Mouse (Mus musculus) midbrain, embryonic 12.5 days (tissue): Measurements from ENCODE around the gene Vps52. TPM values are rescaled to one million over a fixed set of nuclear protein-coding genes. Genes with fewer than 3 reads are reported as not detected.

Source experiments
- ATAC-seq: fragments of 200-750 bp; cut with Nextera tagmentation; 2 replicates; pipeline ENCODE4 v1.8.0; 2017; ENCODE audit warnings: low read depth, moderate TSS enrichment, moderate library complexity; ENCODE audit not compliant: low FRiP score
- H3K27ac ChIP-seq: fragments of 300-500 bp; sonication (generic); replicated peaks from 2 replicates; pipeline ENCODE4 v1.5.1; 2016; ENCODE audit warnings: mild to moderate bottlenecking
- H3K27me3 ChIP-seq: fragments of 300-500 bp; sonication (generic); 2 replicates; pipeline ENCODE4 v1.6.1; 2016; ENCODE audit warnings: mild to moderate bottlenecking
- H3K36me3 ChIP-seq: fragments of 300-500 bp; sonication (generic); 2 replicates; pipeline ENCODE4 v1.6.1; 2016
- H3K4me1 ChIP-seq: fragments of 300-500 bp; sonication (generic); 2 replicates; pipeline ENCODE4 v1.6.1; 2016
- H3K4me2 ChIP-seq: fragments of 300-500 bp; sonication (generic); replicated peaks from 2 replicates; pipeline ENCODE4 v1.6.1; 2016; ENCODE audit warnings: mild to moderate bottlenecking, moderate library complexity
- H3K4me3 ChIP-seq: fragments of 300-500 bp; sonication (generic); 2 replicates; pipeline ENCODE4 v1.5.1; 2016; ENCODE audit warnings: mild to moderate bottlenecking
- H3K9ac ChIP-seq: fragments of 300-500 bp; sonication (generic); replicated peaks from 2 replicates; pipeline ENCODE4 v1.6.1; 2016; ENCODE audit warnings: mild to moderate bottlenecking, moderate library complexity
- H3K9me3 ChIP-seq: fragments of 300-500 bp; sonication (generic); 2 replicates; pipeline ENCODE4 v1.6.1; 2016; ENCODE audit warnings: mild to moderate bottlenecking
- WGBS: fragments of 180-500 bp; shearing (Covaris S2); methylation state at CpG from one replicate; pipeline ENCODE4 v1.1.7; 2016; 5-methylcytosine and 5-hydroxymethylcytosine counted together
- polyA plus RNA-seq: library from polyadenylated mRNA; unstranded; fragments of >200 nt; fragmentation: Nextera tagmentation; extraction: Ambion mirVana; gene quantifications from 2 replicates; pipeline ENCODE4 v1.2.1, GENCODE M21; 2016

Vps52 gene
- polyA plus RNA-seq, 1 experiment from 2014 or later = 70.9 TPM

DNA sequence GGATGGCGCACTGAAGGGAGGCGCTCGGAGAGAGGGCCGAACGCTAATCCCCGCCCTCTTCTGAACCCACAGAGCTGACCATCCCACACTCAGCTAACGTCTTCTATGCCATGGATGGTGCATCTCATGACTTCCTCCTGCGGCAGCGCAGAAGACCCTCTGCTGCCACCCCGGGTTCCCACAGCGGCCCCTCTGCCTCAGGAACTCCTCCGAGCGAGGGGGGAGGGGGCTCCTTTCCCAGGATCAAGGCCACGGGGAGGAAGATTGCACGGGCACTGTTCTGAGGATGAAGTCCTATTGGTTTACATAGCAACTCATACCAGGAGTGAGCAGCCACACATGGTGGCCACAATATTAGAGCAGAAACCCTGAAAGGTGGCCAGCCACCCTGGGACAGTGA lies 18.6 kb upstream of the Vps52 start:
- no peak overlapping the region for H3K27ac ChIP-seq

DNA sequence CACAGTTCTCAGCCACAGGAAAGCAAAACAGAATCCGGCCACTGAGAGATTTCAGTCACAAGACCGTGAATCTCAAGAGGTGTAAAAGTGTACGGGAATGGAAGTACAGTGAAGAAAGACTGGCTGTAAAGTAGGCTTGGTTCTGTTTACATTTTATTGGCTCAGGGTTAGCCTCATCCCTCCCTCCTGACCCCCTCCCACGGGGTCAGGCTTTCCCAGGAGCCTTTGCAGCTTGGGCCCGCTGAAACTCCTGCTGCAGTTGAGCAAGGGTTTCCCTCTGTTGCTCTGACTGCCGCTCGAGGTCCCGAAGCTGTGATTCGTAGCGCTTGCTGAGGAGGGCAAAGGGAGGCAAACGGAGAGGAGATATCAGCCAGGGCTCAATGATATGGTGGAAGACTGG lies 16.8 kb upstream of the Vps52 start:
- H3K9me3 ChIP-seq = no peaks in the 10 kb centered on the region
- ATAC-seq = no peak
- H3K9ac ChIP-seq = no peak overlapping the region
- peaks cover 54% of the 10 kb centered on the region for H3K36me3 ChIP-seq
- H3K27me3 ChIP-seq = no peaks in the 10 kb centered on the region
- H3K4me2 ChIP-seq = peak overlapping the region; percentile 99; the same call in 1 of the 2 replicates
- WGBS = 82% methylated on average over 11 of the region's 11 CpGs
- no peak overlapping the region for H3K27ac ChIP-seq
- peaks cover 24% of the 10 kb centered on the region for H3K4me1 ChIP-seq
- H3K4me3 ChIP-seq = no peak overlapping the region

More for the DNA sequence above, 18.6 kb upstream of the Vps52 start:
- WGBS = 91% methylated on average over 15 of the region's 15 CpGs
- Histone ChIP-seq H3K36me3 (peaks cover 60% of the 10 kb centered on the region), H3K9ac (no peak overlapping the region), H3K27me3 (no peaks in the 10 kb centered on the region), H3K9me3 (no peaks in the 10 kb centered on the region), H3K4me3 (no peak overlapping the region), H3K4me2 (no peak overlapping the region), H3K4me1 (peaks cover 23% of the 10 kb centered on the region)
- no peak for ATAC-seq

DNA sequence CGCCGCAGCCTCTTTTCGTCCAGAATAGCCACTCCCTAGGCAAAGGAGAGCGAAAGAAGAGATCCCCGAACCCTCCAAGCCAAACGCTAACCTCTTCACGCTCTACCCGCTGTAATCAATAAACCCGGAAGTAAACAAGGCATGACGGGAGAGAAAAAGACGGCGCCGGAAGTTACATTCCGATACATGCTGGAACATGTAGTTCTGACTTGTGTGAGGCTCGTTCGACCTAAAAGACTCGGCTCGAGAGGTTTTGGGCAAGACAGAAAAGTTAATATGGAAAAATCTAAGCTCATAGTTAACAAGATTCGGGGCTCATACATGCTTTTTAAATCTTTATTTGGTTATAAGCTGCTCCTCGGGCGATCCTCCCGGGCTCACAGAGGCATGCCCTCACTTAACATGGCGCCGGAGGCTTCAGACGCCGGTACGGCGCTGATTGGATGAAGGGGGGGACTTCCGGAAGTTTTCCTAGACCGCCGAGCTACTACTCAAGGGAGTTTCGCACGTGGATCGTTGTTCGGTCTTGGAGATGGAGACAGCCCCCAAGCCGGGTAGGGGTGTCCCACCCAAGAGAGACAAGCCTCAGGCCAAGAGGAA lies 15.3 kb upstream of the Vps52 start, which contains the start of the genes Pfdn6 and Wdr46:
Pfdn6 (minus strand) TSS at position 138 of the 600 bp plus-strand sequence.
Wdr46 (plus strand) TSS at position 455 of the 600 bp plus-strand sequence.
- peaks cover 59% of the 10 kb centered on the region for H3K36me3 ChIP-seq

DNA sequence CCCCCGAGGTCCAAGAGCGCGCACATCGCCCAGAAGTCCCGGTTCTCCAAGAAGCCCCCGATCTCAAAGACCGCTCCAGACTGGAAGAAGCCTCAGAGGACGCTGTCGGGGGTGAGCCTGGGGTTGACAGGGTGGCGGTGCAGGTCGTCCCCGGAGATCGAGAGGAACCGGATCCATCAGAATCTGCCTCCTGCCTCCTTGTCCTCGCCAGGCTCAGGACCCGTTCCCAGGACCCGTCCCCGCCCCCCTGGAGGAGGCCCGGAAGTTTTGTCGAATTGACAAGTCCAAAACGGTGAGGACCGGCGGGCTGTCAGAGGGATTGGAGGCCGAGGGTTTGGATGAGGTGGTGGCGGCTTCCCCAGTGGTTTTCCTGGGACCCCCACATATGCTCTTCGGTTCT lies 14.6 kb upstream of the Vps52 start:
- ATAC-seq = peak; percentile 5; the same call in 1 of the 2 replicates
- H3K36me3 ChIP-seq = peaks cover 59% of the 10 kb centered on the region

More for the DNA sequence above, 15.3 kb upstream of the Vps52 start, which contains the start of the genes Pfdn6 and Wdr46:
- WGBS = under 1% methylated on average over 36 of the region's 36 CpGs
- Histone ChIP-seq H3K27ac (0 out of 2 replicates have a peak within 1 kb of the TSS, but pooled peaks have one; percentile 16), H3K4me3 (peak within 1 kb of the TSS; percentile 91), H3K9ac (peak within 1 kb of the TSS; percentile 79), H3K9me3 (no peaks in the 10 kb centered on the region), H3K27me3 (no peaks in the 10 kb centered on the region), H3K4me2 (peak within 1 kb of the TSS; percentile 99), H3K4me1 (peaks cover 24% of the 10 kb centered on the region)
- ATAC-seq = peak; percentile 90

DNA sequence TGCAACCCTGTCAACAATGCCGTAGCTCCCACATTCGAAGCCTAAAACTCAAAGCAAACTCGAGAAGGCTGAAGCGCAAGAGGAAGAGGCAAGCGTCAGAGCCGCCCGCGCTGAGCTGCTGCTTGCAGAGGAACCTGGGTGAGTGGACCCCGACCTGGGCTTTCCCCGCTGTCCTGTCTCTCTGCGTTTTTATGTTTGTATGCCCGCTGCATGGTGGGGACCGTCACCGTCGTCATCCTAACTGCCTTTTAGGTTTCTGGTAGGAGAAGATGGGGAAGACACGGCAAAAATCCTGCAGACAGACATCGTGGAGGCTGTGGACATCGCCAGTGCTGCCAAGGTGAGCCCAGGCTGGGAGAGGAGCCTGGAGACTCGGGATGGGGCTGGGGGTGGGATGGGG lies 14.2 kb upstream of the Vps52 start:
- H3K9me3 ChIP-seq = no peaks in the 10 kb centered on the region
- H3K4me3 ChIP-seq = peak overlapping the region; percentile 91
- no peak overlapping the region for H3K27ac ChIP-seq
- WGBS = 65% methylated on average over 19 of the region's 19 CpGs
- H3K9ac ChIP-seq = peak overlapping the region; percentile 79
- peaks cover 60% of the 10 kb centered on the region for H3K36me3 ChIP-seq
- peak overlapping the region; percentile 99 for H3K4me2 ChIP-seq
- ATAC-seq = no peak
- H3K4me1 ChIP-seq = peaks cover 24% of the 10 kb centered on the region
- no peaks in the 10 kb centered on the region for H3K27me3 ChIP-seq

More for the DNA sequence above, 14.6 kb upstream of the Vps52 start:
- 3% methylated on average over 26 of the region's 26 CpGs for WGBS
- H3K27me3 ChIP-seq = no peaks in the 10 kb centered on the region
- H3K4me3 ChIP-seq = peak overlapping the region; percentile 91
- H3K4me1 ChIP-seq = peaks cover 24% of the 10 kb centered on the region
- H3K9ac ChIP-seq = peak overlapping the region; percentile 79
- no peaks in the 10 kb centered on the region for H3K9me3 ChIP-seq
- no peak overlapping the region for H3K27ac ChIP-seq
- peak overlapping the region; percentile 99 for H3K4me2 ChIP-seq

DNA sequence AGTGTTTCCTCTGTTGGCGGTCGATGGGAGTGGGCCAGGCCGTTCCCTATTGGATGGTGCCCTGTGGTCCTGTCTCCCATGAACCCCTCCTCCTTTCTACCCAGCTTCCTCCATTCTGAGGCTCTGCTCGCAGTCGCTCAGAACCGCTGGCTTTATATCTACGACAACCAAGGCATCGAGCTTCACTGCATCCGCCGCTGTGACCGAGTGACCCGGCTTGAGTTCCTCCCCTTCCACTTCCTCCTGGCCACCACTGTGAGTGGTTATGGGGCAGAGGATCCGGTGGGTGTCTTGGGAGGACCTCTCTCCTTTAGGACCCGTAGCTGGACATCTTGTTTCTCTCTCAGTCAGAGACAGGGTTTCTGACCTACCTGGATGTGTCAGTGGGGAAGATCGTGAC lies 12.2 kb upstream of the Vps52 start:
- peaks cover 58% of the 10 kb centered on the region for H3K36me3 ChIP-seq
- H3K4me1 ChIP-seq = peaks cover 24% of the 10 kb centered on the region
- no peak overlapping the region for H3K27ac ChIP-seq
- no peaks in the 10 kb centered on the region for H3K27me3 ChIP-seq
- H3K4me3 ChIP-seq = no peak overlapping the region
- 93% methylated on average over 15 of the region's 15 CpGs for WGBS
- no peak overlapping the region for H3K4me2 ChIP-seq
- no peak for ATAC-seq
- no peak overlapping the region for H3K9ac ChIP-seq
- no peaks in the 10 kb centered on the region for H3K9me3 ChIP-seq

DNA sequence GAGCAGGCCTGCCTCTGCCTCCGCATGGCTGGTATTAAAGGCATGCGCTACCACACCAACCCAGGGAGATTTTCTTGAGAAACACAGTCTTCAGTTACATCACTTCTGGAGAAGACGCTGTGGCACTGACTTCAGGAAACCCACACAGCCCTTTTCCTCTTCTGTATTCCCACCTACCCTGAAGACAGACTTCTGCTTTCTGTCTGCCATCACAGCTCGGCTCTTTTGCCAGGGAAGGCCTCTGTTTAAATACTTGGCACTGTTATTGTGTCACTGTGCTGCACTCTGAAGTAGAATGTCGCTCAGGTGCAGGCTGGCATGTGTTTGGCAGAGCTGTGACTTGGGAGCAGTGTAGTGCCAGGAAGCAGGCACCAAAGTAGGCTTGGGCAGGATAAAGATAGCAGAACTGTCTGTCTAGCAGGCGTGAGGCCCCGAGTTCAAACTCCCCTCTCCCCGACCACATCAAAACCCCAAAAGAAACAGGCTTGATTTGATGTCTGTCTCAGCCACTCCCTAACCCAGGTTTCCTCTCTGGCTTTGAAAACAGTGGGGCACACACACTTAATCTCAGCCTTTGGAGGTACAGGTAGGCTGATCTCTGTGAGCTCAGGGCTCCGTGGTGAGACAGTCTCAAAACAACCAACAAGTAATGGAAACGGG lies 8.1 kb upstream of the Vps52 start:
- Histone ChIP-seq H3K4me1 (peaks cover 31% of the 10 kb centered on the region), H3K4me2 (no peak overlapping the region), H3K9ac (no peak overlapping the region), H3K36me3 (peaks cover 77% of the 10 kb centered on the region), H3K27ac (no peak overlapping the region), H3K4me3 (no peak overlapping the region), H3K9me3 (no peaks in the 10 kb centered on the region), H3K27me3 (no peaks in the 10 kb centered on the region)
- ATAC-seq = no peak
- 91% methylated on average over 10 of the region's 10 CpGs for WGBS

DNA sequence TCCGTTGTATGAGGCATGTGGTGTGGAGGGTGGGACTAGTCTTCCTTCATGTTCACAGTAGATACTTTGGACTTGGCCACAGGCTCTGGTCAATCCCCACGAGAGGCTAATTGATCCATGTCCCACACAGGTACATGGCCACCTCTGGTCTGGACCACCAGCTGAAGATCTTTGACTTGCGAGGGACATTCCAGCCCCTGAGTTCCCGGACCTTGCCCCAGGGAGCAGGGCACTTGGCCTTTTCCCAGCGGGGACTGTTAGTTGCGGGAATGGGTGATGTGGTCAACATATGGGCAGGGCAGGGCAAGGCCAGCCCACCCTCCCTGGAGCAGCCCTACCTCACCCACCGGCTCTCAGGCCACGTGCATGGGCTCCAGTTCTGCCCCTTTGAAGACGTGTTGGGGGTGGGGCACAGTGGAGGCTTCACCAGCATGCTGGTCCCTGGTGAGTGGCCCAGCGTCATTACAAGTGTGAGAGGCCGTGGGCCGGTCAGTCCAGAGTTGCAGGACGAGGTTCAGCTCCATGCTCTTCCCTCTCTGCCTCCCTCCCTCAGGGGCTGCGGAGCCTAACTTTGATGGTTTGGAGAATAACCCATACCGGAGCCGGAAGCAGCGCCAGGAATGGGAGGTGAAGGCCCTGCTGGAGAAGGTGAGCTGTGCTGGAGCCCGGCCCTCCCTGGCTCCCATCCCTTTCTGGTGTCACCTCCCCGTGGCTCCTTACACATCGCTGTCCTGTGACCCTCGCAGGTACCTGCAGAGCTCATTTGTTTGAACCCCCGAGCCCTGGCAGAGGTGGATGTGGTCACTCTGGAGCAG lies 7.3 kb upstream of the Vps52 start:
- H3K9me3 ChIP-seq = no peaks in the 10 kb centered on the region
- no peak overlapping the region for H3K27ac ChIP-seq
- no peaks in the 10 kb centered on the region for H3K27me3 ChIP-seq
- H3K4me1 ChIP-seq = peaks cover 38% of the 10 kb centered on the region
- H3K9ac ChIP-seq = no peak overlapping the region
- no peak for ATAC-seq
- no peak overlapping the region for H3K4me3 ChIP-seq
- peaks cover 77% of the 10 kb centered on the region for H3K36me3 ChIP-seq
- H3K4me2 ChIP-seq = no peak overlapping the region
- 87% methylated on average over 22 of the region's 22 CpGs for WGBS

DNA sequence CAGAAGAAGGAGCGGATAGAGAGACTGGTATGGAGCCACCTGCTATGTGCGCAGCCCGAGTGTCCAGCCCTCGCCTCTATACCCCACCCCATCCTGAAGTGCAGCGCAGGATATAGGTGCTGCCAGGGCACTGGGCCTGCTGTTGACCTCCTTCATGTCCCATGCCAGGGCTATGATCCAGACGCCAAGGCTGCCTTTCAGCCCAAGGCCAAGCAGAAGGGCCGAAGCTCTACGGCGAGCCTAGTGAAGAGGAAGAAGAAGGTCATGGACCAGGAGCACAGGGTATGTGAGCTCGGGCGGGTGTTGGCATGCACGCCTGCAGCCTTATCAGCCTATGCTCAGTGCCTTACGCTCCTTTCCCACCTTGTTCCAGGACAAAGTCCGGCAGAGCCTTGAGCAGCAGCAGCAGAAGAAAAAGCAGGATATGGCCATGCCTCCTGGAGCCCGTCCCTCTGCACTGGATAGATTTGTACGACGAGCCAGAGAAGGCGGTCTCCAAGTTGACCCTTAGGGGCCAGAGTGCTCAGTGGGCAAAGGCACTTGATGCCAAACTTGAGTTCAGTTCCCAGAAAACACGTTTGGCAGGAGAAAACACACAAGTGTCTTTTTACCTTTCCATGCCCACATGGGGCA lies 6.6 kb upstream of the Vps52 start:
- 93% methylated on average over 19 of the region's 19 CpGs for WGBS
- peaks cover 46% of the 10 kb centered on the region for H3K4me1 ChIP-seq
- no peak overlapping the region for H3K4me2 ChIP-seq
- no peak overlapping the region for H3K27ac ChIP-seq
- no peak overlapping the region for H3K4me3 ChIP-seq
- no peaks in the 10 kb centered on the region for H3K27me3 ChIP-seq
- H3K9me3 ChIP-seq = no peaks in the 10 kb centered on the region
- ATAC-seq = no peak
- peaks cover 75% of the 10 kb centered on the region for H3K36me3 ChIP-seq
- H3K9ac ChIP-seq = no peak overlapping the region

DNA sequence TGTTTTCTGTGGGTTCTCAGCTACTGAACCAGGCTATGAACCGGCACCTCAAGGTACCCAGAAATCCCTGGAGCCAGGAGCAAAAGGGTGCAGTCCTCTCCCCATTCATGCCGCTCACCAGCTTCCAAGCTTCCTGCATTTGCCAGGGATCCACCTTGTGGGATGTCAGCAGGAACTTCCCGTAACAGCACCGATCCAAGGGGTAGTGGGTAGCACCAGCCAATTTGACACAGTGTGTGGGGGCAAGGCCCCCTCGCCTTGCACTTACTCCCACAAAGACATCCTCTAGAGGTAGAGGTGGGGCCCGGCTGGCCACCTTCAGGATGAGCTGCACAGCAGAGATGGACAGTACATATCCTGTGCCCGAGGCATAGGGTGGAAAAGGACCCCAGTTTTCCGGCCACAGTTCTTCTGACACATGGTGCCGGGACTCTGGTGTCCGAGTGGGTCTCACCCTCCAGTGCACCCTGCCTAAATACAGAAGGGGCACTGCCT lies 5.4 kb upstream of the Vps52 start:
- Histone ChIP-seq H3K4me1 (peaks cover 54% of the 10 kb centered on the region), H3K27me3 (no peaks in the 10 kb centered on the region), H3K36me3 (peaks cover 66% of the 10 kb centered on the region), H3K9me3 (no peaks in the 10 kb centered on the region), H3K9ac (peak overlapping the region; percentile 63), H3K4me2 (peak overlapping the region; percentile 76), H3K27ac (peak overlapping the region; percentile 89; the same call in 1 of the 2 replicates), H3K4me3 (peak overlapping the region; percentile 48)
- no peak for ATAC-seq
- 74% methylated on average over 10 of the region's 10 CpGs for WGBS
